Mouse (Mus musculus) liver, embryonic 15.5 days (tissue): Measurements from ENCODE around the gene Apobec4. TPM values are rescaled to one million over a fixed set of nuclear protein-coding genes. Genes with fewer than 3 reads are reported as not detected.
A peak's percentile ranks its signal among the peaks of the same experiment; 100 is the strongest.

Source experiments
- ATAC-seq: fragments of 200-750 bp; cut with Nextera tagmentation; 2 replicates; pipeline ENCODE4 v1.8.0; 2017; ENCODE audit warnings: moderate number of reproducible peaks, mild to moderate bottlenecking, moderate library complexity; ENCODE audit not compliant: insufficient read depth
- H3K27ac ChIP-seq: fragments of 300-500 bp; sonication (generic); replicated peaks from 2 replicates; pipeline ENCODE4 v1.5.1; 2015; ENCODE audit warnings: mild to moderate bottlenecking, inconsistent platforms
- H3K27me3 ChIP-seq: fragments of 300-500 bp; sonication (generic); 2 replicates; pipeline ENCODE4 v1.6.1; 2015; ENCODE audit warnings: mild to moderate bottlenecking, inconsistent platforms
- H3K36me3 ChIP-seq: fragments of 300-500 bp; sonication (generic); replicated peaks from 2 replicates; pipeline ENCODE4 v1.6.1; 2015; ENCODE audit warnings: moderate library complexity, mild to moderate bottlenecking, inconsistent platforms
- H3K4me1 ChIP-seq: fragments of 300-500 bp; sonication (generic); replicated peaks from 2 replicates; pipeline ENCODE4 v1.6.1; 2015; ENCODE audit warnings: inconsistent platforms
- H3K4me2 ChIP-seq: fragments of 300-500 bp; sonication (generic); 2 replicates; pipeline ENCODE4 v1.6.1; 2015; ENCODE audit warnings: moderate library complexity, mild to moderate bottlenecking, inconsistent platforms
- H3K4me3 ChIP-seq: fragments of 300-500 bp; sonication (generic); replicated peaks from 2 replicates; pipeline ENCODE4 v1.5.1; 2015; ENCODE audit warnings: mild to moderate bottlenecking, inconsistent platforms
- H3K9ac ChIP-seq: fragments of 300-500 bp; sonication (generic); 2 replicates; pipeline ENCODE4 v1.6.1; 2015; ENCODE audit warnings: moderate library complexity, mild to moderate bottlenecking, inconsistent platforms
- H3K9me3 ChIP-seq: fragments of 300-500 bp; sonication (generic); replicated peaks from 2 replicates; pipeline ENCODE4 v1.6.1; 2016; ENCODE audit warnings: inconsistent platforms
- WGBS: fragments of 180-500 bp; shearing (Covaris S2); methylation state at CpG from one replicate; pipeline ENCODE4 v1.1.7; 2015; ENCODE audit warnings: mixed read lengths; ENCODE audit not compliant: insufficient replicate concordance; 5-methylcytosine and 5-hydroxymethylcytosine counted together
- polyA plus RNA-seq: library from polyadenylated mRNA; unstranded; fragments of >200 nt; fragmentation: Nextera tagmentation; extraction: Ambion mirVana; gene quantifications from 2 replicates; pipeline ENCODE4 v1.2.1, GENCODE M21; 2015

Gene Apobec4
- polyA plus RNA-seq, 1 experiment from 2014 or later = not detected

DNA sequence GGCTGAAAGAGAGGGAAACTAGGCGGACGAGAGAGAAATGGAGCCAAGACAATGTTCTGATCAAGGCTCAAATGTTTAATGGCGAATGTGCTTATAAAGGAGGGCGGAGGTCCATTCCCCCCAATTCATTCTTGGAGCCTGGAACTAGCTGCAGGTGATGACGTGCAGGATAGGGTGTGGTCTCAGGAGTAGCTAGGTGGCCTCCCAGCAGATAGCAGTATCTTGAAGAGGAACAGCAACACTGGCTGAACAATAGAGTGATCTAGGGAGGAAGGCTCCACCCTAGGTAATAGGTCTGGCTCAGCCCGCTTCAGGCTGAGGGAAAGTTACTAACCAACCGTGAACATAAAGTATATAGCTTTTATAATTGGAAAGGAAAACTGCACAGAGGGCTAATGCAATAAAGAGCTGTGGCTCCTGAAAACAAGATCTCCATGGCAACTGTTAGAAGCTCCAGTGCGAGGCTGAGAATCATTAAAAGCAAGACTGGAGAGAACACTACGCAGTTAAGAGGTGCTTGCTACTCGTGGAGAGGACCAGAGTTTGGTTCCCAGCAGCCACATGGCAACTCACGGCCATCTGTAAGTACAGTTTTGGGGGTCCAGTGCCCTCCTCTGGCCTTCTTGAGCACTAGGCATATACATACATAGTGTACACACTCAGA lies 28.7 kb upstream of the Apobec4 start:
- no peaks in the 10 kb centered on the region for H3K9me3 ChIP-seq
- H3K4me1 ChIP-seq = 0 out of 2 replicates have a peak, but pooled peaks cover 3% of the 10 kb centered on the region
- ATAC-seq = no peak
- H3K9ac ChIP-seq = no peak overlapping the region
- no peaks in the 10 kb centered on the region for H3K36me3 ChIP-seq
- H3K4me3 ChIP-seq = no peak overlapping the region
- no peaks in the 10 kb centered on the region for H3K27me3 ChIP-seq
- WGBS = 54% methylated on average over 11 of the region's 11 CpGs
- H3K27ac ChIP-seq = no peak overlapping the region
- H3K4me2 ChIP-seq = no peak overlapping the region

DNA sequence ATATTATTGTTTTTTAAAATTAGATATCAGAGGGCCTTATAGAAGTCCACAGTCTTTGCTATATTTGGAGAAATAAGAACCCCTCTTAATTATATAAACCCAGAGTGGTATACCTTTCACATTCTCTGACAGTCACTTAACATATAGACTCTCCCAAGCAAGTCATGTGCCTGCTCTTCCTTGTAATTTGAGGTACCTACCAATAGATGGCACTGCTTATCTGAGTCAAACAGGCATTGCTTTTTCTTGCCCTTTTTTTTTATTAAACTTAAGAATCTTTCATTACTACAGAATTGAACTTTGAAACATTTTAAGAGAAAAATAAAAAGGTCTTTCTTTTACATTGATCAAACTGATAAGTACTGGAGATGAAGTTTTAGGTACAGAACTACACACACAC lies 26.1 kb upstream of the Apobec4 start:
- Histone ChIP-seq H3K9me3 (no peaks in the 10 kb centered on the region), H3K9ac (no peak overlapping the region), H3K4me3 (no peak overlapping the region), H3K36me3 (no peaks in the 10 kb centered on the region), H3K27ac (no peak overlapping the region), H3K27me3 (no peaks in the 10 kb centered on the region), H3K4me1 (0 out of 2 replicates have a peak, but pooled peaks cover 3% of the 10 kb centered on the region), H3K4me2 (no peak overlapping the region)
- ATAC-seq = no peak

DNA sequence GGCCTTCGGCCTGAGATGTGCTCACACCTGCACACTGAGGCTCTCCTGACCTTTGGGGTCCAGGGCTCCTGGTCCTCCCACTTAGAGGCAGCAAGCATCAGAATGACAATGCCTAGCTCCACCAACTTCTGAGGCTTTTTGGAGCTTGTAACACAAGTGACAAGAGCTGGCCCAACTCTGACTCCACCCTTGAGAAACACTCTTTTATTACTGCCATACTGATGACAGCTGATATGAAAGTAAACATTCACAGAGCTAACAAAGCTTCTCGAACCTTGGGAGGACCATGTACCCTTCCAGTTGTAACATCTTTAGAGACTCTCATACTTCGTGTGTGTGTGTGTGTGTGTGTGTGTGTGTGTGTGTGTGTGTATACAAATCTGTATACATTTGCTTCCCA lies 24.3 kb upstream of the Apobec4 start:
- H3K4me3 ChIP-seq = no peak overlapping the region
- no peaks in the 10 kb centered on the region for H3K27me3 ChIP-seq
- H3K9ac ChIP-seq = no peak overlapping the region
- no peaks in the 10 kb centered on the region for H3K36me3 ChIP-seq
- H3K27ac ChIP-seq = no peak overlapping the region
- H3K4me2 ChIP-seq = no peak overlapping the region
- WGBS = 47% methylated on average over 3 of the region's 3 CpGs
- no peaks in the 10 kb centered on the region for H3K4me1 ChIP-seq
- ATAC-seq = no peak
- no peaks in the 10 kb centered on the region for H3K9me3 ChIP-seq

DNA sequence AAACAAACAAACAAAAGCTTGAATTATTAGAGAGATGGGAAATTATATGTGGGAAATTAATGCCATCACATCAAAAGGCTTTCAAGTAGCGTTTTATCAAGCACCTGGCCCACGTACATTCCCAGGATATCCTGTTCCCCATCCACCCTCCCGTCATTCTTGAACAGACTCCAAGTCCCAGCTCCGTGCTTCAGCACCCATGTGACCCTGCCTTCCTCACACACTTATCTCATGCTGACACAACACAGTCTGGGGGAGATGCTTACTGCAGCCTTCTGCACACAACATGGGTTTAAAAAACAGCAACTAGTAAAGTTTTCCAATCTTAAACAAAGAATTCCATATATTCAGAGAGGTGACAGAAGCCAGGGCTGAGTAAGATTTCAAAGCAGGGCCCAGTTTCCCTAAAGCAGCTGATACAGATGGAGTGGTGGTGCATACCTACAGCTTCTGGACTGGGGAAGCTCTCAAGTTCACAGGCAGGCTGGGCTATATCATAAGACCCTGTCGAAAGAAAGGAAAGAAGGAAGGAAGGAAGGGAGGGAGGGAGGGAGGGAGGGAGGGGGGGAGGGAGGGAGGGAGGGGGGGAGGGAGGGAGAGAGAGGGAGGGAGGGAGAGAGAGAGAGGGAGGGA lies 22.6 kb upstream of the Apobec4 start:
- Histone ChIP-seq H3K4me3 (no peak overlapping the region), H3K4me1 (no peaks in the 10 kb centered on the region), H3K36me3 (no peaks in the 10 kb centered on the region), H3K27ac (no peak overlapping the region), H3K9ac (no peak overlapping the region), H3K4me2 (no peak overlapping the region), H3K9me3 (no peaks in the 10 kb centered on the region), H3K27me3 (no peaks in the 10 kb centered on the region)
- no peak for ATAC-seq
- 18% methylated on average over 4 of the region's 5 CpGs for WGBS

DNA sequence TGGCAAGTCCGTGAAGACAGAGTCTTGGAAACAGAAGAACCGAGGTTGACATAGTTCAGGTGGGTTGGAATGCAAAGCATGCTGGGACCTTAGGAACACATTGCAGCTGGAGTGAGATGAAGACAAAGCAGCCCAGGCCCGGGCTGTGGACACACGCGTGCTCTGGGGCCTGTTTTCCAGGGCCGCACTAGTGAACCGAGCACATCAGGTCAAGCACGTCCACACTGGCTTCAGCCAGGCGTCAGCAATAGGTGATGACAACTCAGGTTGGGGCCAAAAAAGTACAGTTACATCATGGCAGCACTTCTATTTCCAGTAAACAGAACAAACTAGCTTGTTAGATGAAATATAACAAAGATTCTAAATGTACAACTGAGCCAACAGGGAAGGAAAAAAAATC lies 11.6 kb upstream of the Apobec4 start:
- Histone ChIP-seq H3K4me2 (no peak overlapping the region), H3K4me1 (no peaks in the 10 kb centered on the region), H3K27me3 (no peaks in the 10 kb centered on the region), H3K36me3 (no peaks in the 10 kb centered on the region), H3K9ac (no peak overlapping the region), H3K9me3 (no peaks in the 10 kb centered on the region), H3K27ac (no peak overlapping the region), H3K4me3 (no peak overlapping the region)
- no peak for ATAC-seq
- WGBS = 79% methylated on average over 9 of the region's 9 CpGs

DNA sequence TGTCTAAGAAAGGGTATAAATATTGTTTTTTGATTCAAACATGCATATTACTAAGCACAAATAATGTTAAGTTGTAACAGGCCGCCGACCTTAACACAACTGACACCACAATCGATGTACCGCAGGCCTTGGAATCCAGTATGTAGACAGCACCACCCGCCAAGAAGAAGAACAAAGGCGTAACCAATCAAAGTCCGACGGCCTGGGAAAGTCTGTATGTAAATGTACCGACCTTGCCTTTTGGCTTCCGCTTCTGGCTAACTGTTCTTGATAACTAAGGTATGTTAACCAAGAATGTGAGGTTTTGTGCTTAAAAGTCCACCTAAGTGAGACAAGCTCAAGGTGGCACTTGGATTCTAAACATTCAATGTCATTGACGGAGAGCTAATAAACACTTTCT lies 11.0 kb upstream of the Apobec4 start:
- ATAC-seq = no peak
- H3K4me3 ChIP-seq = no peak overlapping the region
- H3K9ac ChIP-seq = no peak overlapping the region
- no peak overlapping the region for H3K4me2 ChIP-seq
- no peaks in the 10 kb centered on the region for H3K9me3 ChIP-seq
- H3K4me1 ChIP-seq = no peaks in the 10 kb centered on the region
- no peaks in the 10 kb centered on the region for H3K27me3 ChIP-seq
- H3K36me3 ChIP-seq = no peaks in the 10 kb centered on the region
- 76% methylated on average over 11 of the region's 11 CpGs for WGBS
- H3K27ac ChIP-seq = no peak overlapping the region

DNA sequence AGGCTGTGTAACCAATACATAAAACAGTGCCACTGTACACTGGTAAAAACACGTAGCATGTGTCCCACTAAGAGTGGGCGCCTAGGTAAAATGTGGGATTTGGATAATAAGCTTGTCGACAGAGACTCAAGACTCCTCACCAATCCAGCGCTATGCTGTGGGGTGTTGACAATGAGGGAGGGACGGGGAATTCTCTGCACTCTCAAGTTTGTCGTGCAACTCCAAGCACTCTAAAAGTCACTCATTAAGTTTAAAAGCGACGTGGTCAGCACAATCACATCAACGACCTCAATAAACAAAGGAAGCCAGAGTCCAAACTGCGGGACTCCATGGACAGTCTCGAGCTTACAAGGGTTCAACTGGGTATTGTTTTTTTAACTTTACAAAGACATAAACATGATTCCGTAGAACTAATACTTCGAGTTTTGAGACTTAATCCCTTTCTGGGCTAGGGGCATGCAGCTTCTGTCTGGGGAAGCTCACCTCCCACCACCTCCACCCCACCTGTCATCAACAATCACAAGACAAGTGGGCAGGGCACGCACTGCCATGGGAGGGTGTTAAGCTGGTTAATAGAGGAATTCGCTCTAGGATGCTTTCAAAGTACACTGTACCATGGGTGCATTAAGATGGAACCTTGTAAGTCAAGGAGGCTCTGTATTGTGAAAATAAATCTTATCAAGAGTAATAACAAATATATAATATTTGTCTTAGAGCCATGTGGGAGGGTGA lies 7.1 kb upstream of the Apobec4 start:
- no peak for ATAC-seq
- H3K9me3 ChIP-seq = no peaks in the 10 kb centered on the region

DNA sequence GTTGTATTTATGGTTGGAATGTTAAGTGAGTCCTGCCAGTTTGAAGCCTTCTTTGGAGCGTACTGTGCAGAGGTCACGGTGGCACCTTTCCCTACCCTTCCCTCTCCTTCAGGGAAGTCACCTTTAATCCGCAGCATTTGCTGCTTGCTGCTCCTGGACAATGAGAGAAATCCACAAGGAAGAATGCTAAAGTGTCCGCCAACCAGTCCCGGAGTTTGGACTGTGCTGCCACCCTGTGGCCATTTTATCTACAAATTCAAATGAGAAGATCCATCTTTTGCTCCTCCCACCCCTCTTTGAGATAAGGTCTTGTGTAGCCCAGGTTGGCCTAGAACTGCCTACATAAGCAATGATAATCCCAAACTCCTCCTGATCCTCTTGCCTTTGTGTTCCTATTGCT lies 3.9 kb upstream of the Apobec4 start:
- no peak overlapping the region for H3K27ac ChIP-seq
- H3K36me3 ChIP-seq = no peaks in the 10 kb centered on the region
- no peaks in the 10 kb centered on the region for H3K4me1 ChIP-seq
- H3K4me3 ChIP-seq = no peak overlapping the region
- WGBS = 19% methylated on average over 5 of the region's 5 CpGs
- no peak overlapping the region for H3K9ac ChIP-seq
- ATAC-seq = no peak
- no peaks in the 10 kb centered on the region for H3K9me3 ChIP-seq
- H3K4me2 ChIP-seq = no peak overlapping the region
- H3K27me3 ChIP-seq = no peaks in the 10 kb centered on the region

More for the DNA sequence above, 7.1 kb upstream of the Apobec4 start:
- Histone ChIP-seq H3K9ac (no peak overlapping the region), H3K4me1 (no peaks in the 10 kb centered on the region), H3K4me3 (no peak overlapping the region), H3K36me3 (no peaks in the 10 kb centered on the region), H3K27ac (no peak overlapping the region), H3K4me2 (no peak overlapping the region), H3K27me3 (no peaks in the 10 kb centered on the region)
- WGBS = 55% methylated on average over 15 of the region's 15 CpGs

DNA sequence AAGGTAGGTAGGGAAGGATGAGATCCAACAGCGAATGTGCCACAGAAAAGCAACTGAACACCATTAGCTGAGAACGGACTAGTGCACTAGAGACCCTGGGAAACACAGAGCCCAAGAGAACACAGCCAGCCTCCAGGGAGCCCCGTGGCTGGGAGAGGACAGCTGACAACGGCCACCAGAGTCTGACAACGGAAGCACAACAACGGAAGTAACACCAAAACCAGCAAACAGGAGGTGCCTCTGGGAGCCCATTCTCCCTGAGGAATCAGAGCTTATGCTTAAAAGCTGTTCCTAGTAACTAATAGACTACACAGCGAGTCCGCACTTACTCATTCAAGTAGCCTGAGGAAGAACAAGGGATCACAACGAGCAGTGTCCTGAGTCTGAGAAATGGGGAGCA lies 1.1 kb upstream of the Apobec4 start:
- 47% methylated on average over 9 of the region's 9 CpGs for WGBS
- H3K36me3 ChIP-seq = no peaks in the 10 kb centered on the region
- no peak overlapping the region for H3K27ac ChIP-seq
- no peaks in the 10 kb centered on the region for H3K9me3 ChIP-seq
- H3K4me3 ChIP-seq = no peak overlapping the region
- H3K4me2 ChIP-seq = no peak overlapping the region
- no peak overlapping the region for H3K9ac ChIP-seq
- no peak for ATAC-seq
- no peaks in the 10 kb centered on the region for H3K27me3 ChIP-seq
- H3K4me1 ChIP-seq = no peaks in the 10 kb centered on the region

DNA sequence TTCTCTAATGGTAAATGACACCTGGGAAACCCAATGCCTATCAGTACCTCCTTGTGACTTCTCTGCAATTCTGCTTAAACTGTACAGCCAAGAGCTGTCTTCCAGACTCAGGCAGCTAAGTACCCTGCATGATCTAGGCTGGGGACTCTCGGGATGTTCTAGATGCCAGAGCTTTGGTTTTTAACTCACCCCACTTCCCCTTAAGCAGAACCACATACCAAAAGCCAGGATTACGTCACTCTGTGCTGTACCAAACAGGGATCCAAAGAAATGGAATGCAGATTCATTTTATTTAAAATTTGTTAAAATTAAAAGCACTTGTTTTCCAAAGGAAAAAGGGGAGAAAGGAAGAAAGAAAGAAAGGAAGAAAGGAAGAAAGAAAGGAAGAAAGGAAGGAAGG lies 11.4 kb downstream of the Apobec4 start:
- 36% methylated on average over 2 of the region's 2 CpGs for WGBS
- no peak for ATAC-seq
- H3K27me3 ChIP-seq = peaks cover 32% of the 10 kb centered on the region
- no peak overlapping the region for H3K27ac ChIP-seq
- H3K9ac ChIP-seq = no peak overlapping the region
- no peak overlapping the region for H3K4me2 ChIP-seq
- no peak overlapping the region for H3K4me3 ChIP-seq
- H3K4me1 ChIP-seq = peaks cover 7% of the 10 kb centered on the region
- H3K36me3 ChIP-seq = no peaks in the 10 kb centered on the region
- no peaks in the 10 kb centered on the region for H3K9me3 ChIP-seq

DNA sequence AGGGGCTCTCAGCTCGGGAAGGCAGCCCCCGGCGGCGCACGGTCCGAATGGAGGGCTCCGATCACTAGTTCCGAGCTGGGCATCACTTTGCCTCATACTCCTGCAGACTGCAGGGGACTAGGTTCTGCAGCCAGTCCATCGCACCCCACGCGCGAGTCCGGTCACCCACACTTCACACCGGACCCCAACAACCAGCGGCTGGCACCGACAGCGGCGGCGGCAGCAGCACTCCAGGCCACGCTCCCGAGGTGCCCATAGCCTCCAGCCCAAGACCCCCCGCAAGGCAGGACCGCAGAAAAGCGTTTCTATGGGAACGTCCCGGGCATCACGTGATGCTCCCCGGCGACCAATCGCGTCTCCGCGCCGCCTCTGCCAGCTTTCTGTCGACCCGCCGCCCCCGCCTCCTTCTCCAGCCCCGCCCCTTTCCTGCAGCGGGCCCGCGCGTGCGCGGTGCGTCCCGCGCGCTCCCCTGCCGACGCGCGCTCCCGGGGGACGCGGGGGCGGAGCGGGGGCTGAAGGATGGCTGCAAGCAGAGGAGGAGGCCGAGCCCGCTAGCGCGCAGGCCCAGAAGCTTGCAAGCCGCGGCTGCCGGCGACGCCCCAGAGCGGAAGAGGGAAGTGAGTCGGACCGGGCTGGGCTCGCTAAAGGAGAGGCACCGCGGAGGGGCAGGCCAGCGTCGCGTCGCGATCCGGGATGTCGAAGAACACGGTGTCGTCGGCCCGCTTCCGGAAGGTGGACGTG lies 15.9 kb downstream of the Apobec4 start, which contains the start of the genes Rgl1 and Arpc5:
Gene Rgl1, minus strand, starts transcription at position 320 of the 741 bp plus-strand sequence.
Gene Arpc5, plus strand, starts transcription at position 511 of the 741 bp plus-strand sequence.
- peaks cover 7% of the 10 kb centered on the region for H3K4me1 ChIP-seq

More for the DNA sequence above, 15.9 kb downstream of the Apobec4 start, which contains the start of the genes Rgl1 and Arpc5:
- Histone ChIP-seq H3K4me3 (peak within 1 kb of the TSS; percentile 82), H3K27ac (peak within 1 kb of the TSS; percentile 87), H3K36me3 (peaks cover 20% of the 10 kb centered on the region), H3K9me3 (no peaks in the 10 kb centered on the region), H3K27me3 (peaks cover 32% of the 10 kb centered on the region), H3K4me2 (peak within 1 kb of the TSS; percentile 96), H3K9ac (peak within 1 kb of the TSS; percentile 94)
- under 1% methylated on average over 86 of the region's 86 CpGs for whole genome bisulfite sequencing
- peak; percentile 98 for ATAC-seq
